Mouse (Mus musculus) yolk sac, embryonic 10.5 days (tissue): ENCODE data around the gene Lrp2.
A peak's percentile ranks its signal among the peaks of the same experiment; 100 is the strongest.

Experiments
- DNase-seq: peaks from one replicate; pipeline ENCODE4 v3.0.0-alpha.2; 2017; ENCODE audit warnings: low spot score

Lrp2 gene

GRCm38 (mm10) chr2:69511766-69512165, 74.1 kb downstream of the Lrp2 start:
- DNase-seq: no peak

- DNase-seq: no peak
These were observed 85.5 kb downstream of the Lrp2 start for GRCm38 (mm10) chr2:69500357-69500756.

GRCm38 (mm10) chr2:69493130-69493529, 92.7 kb downstream of the Lrp2 start:
- DNase-seq: no peak

- no peak for DNase-seq
These were observed 104.9 kb downstream of the Lrp2 start for GRCm38 (mm10) chr2:69480965-69481364.

GRCm38 (mm10) chr2:69479859-69480258, 106.0 kb downstream of the Lrp2 start:
- no peak for DNase-seq

GRCm38 (mm10) chr2:69476901-69477300, 109.0 kb downstream of the Lrp2 start:
- no peak for DNase-seq

GRCm38 (mm10) chr2:69475177-69475576, 110.7 kb downstream of the Lrp2 start:
- DNase-seq: no peak

GRCm38 (mm10) chr2:69471837-69472236, 114.0 kb downstream of the Lrp2 start:
- DNase-seq: no peak

GRCm38 (mm10) chr2:69463609-69464008, 122.3 kb downstream of the Lrp2 start:
- DNase-seq: no peak

- DNase-seq: no peak
These were observed 126.4 kb downstream of the Lrp2 start for GRCm38 (mm10) chr2:69459481-69459880.

GRCm38 (mm10) chr2:69451128-69451527, 134.7 kb downstream of the Lrp2 start:
- DNase-seq: no peak

- no peak for DNase-seq
These were observed 137.3 kb downstream of the Lrp2 start for GRCm38 (mm10) chr2:69448581-69448980.

- DNase-seq: no peak
These were observed 139.9 kb downstream of the Lrp2 start for GRCm38 (mm10) chr2:69445896-69446472.

- no peak for DNase-seq
These were observed 144.2 kb downstream of the Lrp2 start for GRCm38 (mm10) chr2:69441656-69442055.

- DNase-seq: peak; percentile 65
These were observed 157.7 kb downstream of the Lrp2 start for GRCm38 (mm10) chr2:69428116-69428515.

GRCm38 (mm10) chr2:69427141-69427540, 158.7 kb downstream of the Lrp2 start:
- no peak for DNase-seq

GRCm38 (mm10) chr2:69426081-69426480, 159.8 kb downstream of the Lrp2 start:
- DNase-seq: no peak

GRCm38 (mm10) chr2:69424829-69425228, 161.0 kb downstream of the Lrp2 start:
- no peak for DNase-seq

GRCm38 (mm10) chr2:69418294-69418881, 167.5 kb downstream of the Lrp2 start:
- DNase-seq: no peak

- no peak for DNase-seq
These were observed 170.8 kb downstream of the Lrp2 start for GRCm38 (mm10) chr2:69415070-69415469.

- no peak for DNase-seq
These were observed 171.3 kb downstream of the Lrp2 start for GRCm38 (mm10) chr2:69414539-69414938.

- DNase-seq: no peak
These were observed 180.2 kb downstream of the Lrp2 start for GRCm38 (mm10) chr2:69405692-69406091.

GRCm38 (mm10) chr2:69402309-69402708, 183.6 kb downstream of the Lrp2 start:
- no peak for DNase-seq

- no peak for DNase-seq
These were observed 184.0 kb downstream of the Lrp2 start for GRCm38 (mm10) chr2:69401891-69402290.
